Mouse (Mus musculus) erythroblast, embryonic 14.5 days (primary cell): Measurements from ENCODE around the gene Ldhb.

Experiments
- GATA1 ChIP-seq: IDR thresholded peaks from 2 replicates; pipeline ENCODE4 v1.6.1; 2012; ENCODE audit warnings: low read length, inconsistent platforms, mixed read lengths
- TAL1 ChIP-seq: IDR thresholded peaks from 3 replicates; pipeline ENCODE4 v1.6.1; 2012; ENCODE audit warnings: low read length, inconsistent platforms, mixed read lengths

- TF ChIP-seq TAL1 (no peak), GATA1 (no peak)
Measured at GRCm38 (mm10) chr6:142462194-142462593, 45.6 kb downstream of the Ldhb start.
